Mouse (Mus musculus): ENCODE measurements around the gene Ndufa8. TPM values are rescaled to one million over a fixed set of nuclear protein-coding genes. Genes with fewer than 3 reads are reported as not detected.
A peak's percentile ranks its signal among the peaks of the same experiment; 100 is the strongest.

Ndufa8 gene
- polyA plus RNA-seq (2016; fragmentation: Nextera tagmentation; extraction: Ambion mirVana) = 161 and 169 TPM in 2 replicates

DNA sequence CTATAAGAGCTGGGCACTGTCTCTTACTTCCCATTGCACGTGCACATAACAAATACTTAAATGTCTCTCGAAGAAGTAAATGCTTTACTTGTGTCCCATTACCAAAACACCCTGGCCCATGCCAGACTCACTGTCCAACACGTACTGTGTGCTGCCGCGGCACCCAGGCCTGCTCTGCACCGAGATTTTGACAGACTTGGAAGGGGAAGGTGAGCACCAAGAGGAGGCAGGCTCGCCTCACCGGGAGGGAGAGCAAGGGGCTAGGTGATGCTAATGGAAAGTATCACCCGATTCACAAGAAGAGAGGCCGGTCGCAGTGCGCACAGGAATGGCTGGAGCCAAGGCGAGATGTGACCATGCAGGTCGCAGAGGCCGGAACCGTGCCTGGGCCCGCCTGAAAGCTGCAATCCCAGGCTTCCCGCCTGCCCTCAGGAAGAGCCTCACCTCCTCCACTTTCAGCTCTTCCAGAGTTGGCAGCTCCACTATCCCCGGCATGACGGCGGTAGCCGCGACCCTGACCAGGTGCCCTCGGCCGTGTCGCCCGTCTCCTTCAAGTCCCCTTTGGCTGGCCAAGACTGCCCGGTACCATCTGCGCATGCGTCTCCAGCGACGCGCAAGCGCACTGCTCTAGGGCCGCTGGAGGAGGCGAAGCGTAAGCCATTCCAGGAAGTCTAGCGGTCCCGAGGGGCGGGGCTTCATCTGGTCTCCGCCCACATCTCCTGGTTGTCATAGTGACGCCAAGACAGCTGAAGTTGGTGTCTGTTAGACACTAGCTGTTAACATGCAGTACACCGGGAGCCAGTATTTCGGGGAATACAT lies at the start of gene Ndufa8, which contains the start of gene Morn5:
Ndufa8 (minus strand) TSS at position 659 of the 819 bp plus-strand sequence.
Morn5 (plus strand) TSS at position 711 of the 819 bp plus-strand sequence.
- 1% methylated on average over 44 of the region's 44 CpGs for WGBS
- Histone ChIP-seq H3K27me3 (peaks cover 7% of the 10 kb centered on the region; the same call in 1 of the 2 replicates), H3K27ac (no peak within 1 kb of the TSS), H3K4me2 (peak within 1 kb of the TSS; percentile 83), H3K4me3 (replicated peaks) (peak within 1 kb of the TSS; percentile 80), H3K36me3 (replicated peaks) (peaks cover 3% of the 10 kb centered on the region), H3K9ac (peak within 1 kb of the TSS; percentile 72), H3K9me3 (no peaks in the 10 kb centered on the region), H3K4me1 (peaks cover 11% of the 10 kb centered on the region)
- peak; percentile 98 for ATAC-seq (ENCODE audit: low FRiP score)

DNA sequence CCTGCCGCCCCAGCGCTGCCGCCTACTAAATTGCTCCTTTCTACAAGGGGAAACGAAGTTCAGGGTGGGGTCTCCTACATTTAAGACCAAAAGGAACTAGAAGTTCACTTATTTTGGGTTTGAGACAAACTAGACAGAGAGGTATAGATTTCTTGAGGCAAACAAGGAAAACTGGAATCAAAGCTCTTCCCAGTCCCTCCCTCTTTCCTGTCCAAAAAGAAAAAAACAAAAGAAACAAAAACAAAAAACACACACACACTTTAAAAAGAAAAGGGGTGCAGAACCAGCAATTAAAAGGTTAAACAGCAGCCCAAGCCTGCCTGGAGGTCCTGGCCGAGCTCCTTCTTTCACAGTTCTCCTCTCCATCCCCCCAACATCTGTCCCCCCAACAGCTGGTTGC lies 48.8 kb upstream of the Ndufa8 start:
- ATAC-seq (ENCODE audit: low FRiP score) = no peak
- Histone ChIP-seq H3K9me3 (no peaks in the 10 kb centered on the region), H3K27me3 (peaks cover 100% of the 10 kb centered on the region), H3K9ac (no peak overlapping the region), H3K36me3 (replicated peaks) (no peaks in the 10 kb centered on the region), H3K4me2 (peak overlapping the region; percentile 67), H3K27ac (no peak overlapping the region), H3K4me1 (peaks cover 9% of the 10 kb centered on the region), H3K4me3 (replicated peaks) (0 out of 2 replicates have a peak overlapping the region, but pooled peaks have one; percentile 12)
- 2% methylated on average over 5 of the region's 5 CpGs for WGBS

DNA sequence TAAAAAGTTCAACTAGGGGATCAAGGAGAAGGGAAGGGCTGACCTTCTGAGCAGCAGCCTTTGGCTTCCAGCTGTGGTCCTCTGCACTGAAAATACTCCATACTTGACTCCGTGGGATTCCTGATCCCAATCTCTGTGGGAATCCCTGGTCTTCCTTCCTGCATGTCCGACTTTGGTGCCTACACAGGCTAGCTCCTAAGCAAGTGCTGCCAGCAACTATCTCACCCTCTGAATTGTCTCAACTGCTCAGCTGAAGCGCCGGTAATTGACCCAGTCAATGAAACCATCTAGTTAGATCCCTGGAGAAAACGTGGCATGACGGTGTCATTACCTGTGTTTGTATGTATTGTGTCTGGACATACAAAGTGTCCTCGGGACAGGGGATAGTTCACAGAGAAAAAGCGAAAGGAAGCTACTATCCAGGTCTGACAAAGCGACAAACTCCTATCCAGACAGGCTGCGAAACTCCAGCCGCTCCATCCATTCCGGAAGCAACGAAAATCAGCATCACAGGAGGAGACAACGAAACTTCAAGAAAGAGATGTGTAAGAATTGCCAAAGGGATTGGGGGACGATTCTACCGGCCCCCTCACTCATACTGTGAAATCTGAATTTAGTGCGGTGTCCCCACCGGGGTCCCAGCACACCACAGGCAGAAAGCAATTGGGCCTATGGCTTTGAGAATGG lies 48.1 kb upstream of the Ndufa8 start:
- Histone ChIP-seq H3K27me3 (peaks cover 100% of the 10 kb centered on the region), H3K27ac (no peak overlapping the region), H3K9me3 (no peaks in the 10 kb centered on the region), H3K4me2 (peak overlapping the region; percentile 67), H3K36me3 (replicated peaks) (no peaks in the 10 kb centered on the region), H3K4me3 (replicated peaks) (peak overlapping the region; percentile 7; the same call in 1 of the 2 replicates), H3K4me1 (peaks cover 1% of the 10 kb centered on the region), H3K9ac (no peak overlapping the region)
- no peak for ATAC-seq (ENCODE audit: low FRiP score)
- WGBS = 1% methylated on average over 18 of the region's 18 CpGs

DNA sequence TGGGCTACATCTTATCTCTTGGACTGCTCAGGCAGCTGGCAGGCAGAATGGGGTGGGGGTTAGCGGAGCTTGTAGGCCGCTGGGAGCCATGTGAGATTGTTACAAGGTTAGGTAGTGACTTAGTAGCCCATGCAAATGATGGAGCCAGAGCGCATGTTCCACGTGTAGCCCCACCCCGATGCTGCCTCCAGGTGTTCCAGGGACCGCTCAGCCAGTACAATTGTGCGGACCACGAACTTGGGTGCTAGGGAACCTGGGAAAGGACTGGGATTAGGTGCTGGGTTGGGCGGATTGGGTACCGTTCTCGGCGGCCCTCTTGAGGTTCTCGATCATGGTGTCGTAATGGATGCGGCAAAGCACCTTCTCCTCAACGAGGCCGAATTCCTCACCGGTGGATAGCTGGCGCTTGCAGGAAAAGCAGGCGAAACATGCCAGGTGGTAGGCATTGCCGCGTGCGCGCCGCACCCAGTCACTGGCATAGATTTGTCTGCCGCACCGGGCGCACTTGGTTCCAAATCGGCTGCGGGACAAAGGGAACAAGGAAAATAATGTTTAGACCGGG lies 44.8 kb upstream of the Ndufa8 start:
- Histone ChIP-seq H3K27me3 (peaks cover 100% of the 10 kb centered on the region), H3K9ac (no peak overlapping the region), H3K4me1 (peaks cover 15% of the 10 kb centered on the region), H3K4me2 (peak overlapping the region; percentile 29), H3K9me3 (no peaks in the 10 kb centered on the region), H3K36me3 (replicated peaks) (no peaks in the 10 kb centered on the region), H3K4me3 (replicated peaks) (peak overlapping the region; percentile 10; the same call in 1 of the 2 replicates), H3K27ac (no peak overlapping the region)
- ATAC-seq (ENCODE audit: low FRiP score) = no peak
- 2% methylated on average over 31 of the region's 31 CpGs for WGBS

DNA sequence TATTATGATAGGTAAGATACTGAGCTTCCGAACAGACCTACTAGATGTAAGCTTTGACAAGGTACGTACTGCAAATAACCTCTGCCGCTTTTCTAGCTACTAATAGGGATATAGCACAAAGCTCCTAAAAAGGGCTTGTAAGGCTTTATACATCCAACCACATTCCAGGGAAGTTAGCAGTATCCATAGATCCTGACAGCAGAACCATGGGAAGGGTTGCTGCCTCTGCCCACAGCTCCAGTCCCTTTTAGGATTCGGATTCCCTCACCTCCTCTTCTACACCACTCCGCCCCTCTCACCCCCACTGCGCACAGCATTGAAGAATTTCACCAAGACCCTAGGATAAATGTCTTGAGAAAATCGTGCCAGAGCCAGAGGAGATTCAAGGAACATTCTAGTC lies 44.1 kb upstream of the Ndufa8 start:
- Histone ChIP-seq H3K9ac (no peak overlapping the region), H3K27ac (no peak overlapping the region), H3K4me3 (replicated peaks) (no peak overlapping the region), H3K4me1 (peaks cover 15% of the 10 kb centered on the region), H3K9me3 (no peaks in the 10 kb centered on the region), H3K36me3 (replicated peaks) (no peaks in the 10 kb centered on the region), H3K4me2 (no peak overlapping the region), H3K27me3 (peaks cover 100% of the 10 kb centered on the region)
- ATAC-seq (ENCODE audit: low FRiP score) = no peak
- 20% methylated on average over 7 of the region's 7 CpGs for WGBS

DNA sequence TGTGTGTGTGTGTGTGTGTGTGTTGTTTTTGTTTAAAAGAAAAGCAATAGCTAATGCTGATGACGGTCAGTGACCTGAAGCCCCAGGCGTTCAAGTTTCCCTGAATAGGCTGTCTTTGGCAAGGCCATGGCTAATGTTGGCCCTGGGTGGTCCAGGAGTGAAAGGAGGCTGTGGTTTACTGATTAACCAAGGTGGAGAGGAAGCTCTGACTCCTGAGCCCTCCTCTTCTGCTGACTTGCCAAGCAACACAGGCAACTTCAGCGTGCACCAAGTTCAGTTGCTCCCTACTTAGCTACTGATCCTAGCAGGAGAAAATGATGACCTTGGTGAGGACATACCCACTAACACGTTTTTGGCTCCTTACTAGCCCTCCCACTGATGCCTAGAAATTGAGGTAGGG lies 43.5 kb upstream of the Ndufa8 start:
- H3K9me3 ChIP-seq = no peaks in the 10 kb centered on the region
- H3K27me3 ChIP-seq = peaks cover 99% of the 10 kb centered on the region
- H3K4me1 ChIP-seq = peaks cover 15% of the 10 kb centered on the region
- no peak overlapping the region for H3K4me3 ChIP-seq (replicated peaks)
- ATAC-seq (ENCODE audit: low FRiP score) = no peak
- H3K4me2 ChIP-seq = no peak overlapping the region
- H3K36me3 ChIP-seq (replicated peaks) = no peaks in the 10 kb centered on the region
- no peak overlapping the region for H3K27ac ChIP-seq
- no peak overlapping the region for H3K9ac ChIP-seq
- 4% methylated on average over 4 of the region's 4 CpGs for WGBS

DNA sequence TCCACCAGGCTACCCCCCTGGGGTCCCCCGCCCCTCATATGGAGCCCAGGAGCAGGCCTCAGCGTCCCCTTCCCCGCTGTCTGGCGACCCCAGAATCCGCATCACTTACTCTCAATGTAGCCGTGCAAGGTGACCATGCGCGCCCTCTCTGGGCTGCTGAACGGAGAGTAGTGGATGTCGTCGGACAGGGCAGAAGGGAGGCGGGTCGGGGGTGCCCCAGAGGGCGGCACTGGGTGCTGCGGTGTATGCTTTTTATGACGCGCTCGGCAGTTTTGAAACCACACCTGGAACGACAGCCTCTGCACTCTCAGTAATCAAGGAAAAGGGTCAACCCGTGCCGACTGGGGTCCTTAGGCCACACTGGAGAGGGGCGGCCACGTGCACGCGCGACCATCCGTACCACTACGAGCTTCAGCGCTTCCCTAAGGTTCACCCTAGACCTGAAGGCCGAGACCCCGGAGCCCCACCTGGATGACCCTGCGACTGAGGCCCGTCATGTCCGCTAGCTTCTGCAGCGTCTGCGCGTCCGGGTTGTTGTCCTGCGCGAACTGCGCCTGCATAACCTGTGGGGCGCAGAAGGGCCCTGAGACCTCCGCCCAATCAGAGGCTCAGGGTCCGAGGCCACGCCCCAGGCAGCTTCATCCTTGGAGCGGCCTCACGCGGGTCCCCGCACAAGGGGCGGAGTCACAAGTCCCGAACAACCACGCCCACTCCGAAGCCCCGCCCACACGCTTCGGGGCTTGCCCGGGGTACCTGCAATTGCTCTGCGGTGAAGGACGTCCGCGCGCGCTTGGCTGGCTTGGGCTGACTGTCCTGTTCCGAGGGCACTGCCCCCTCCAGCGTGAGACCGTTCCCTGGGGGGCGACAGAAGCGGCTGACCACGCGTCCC lies 41.9 kb upstream of the Ndufa8 start:
- H3K4me2 ChIP-seq = peak overlapping the region; percentile 70
- peaks cover 15% of the 10 kb centered on the region for H3K4me1 ChIP-seq
- no peaks in the 10 kb centered on the region for H3K9me3 ChIP-seq
- peak overlapping the region; percentile 45 for H3K4me3 ChIP-seq (replicated peaks)
- H3K27ac ChIP-seq = no peak overlapping the region
- H3K9ac ChIP-seq = peak overlapping the region; percentile 38; the same call in 1 of the 2 replicates
- ATAC-seq (ENCODE audit: low FRiP score) = peak; percentile 84
- H3K36me3 ChIP-seq (replicated peaks) = no peaks in the 10 kb centered on the region
- peaks cover 97% of the 10 kb centered on the region for H3K27me3 ChIP-seq
- under 1% methylated on average over 70 of the region's 70 CpGs for WGBS

DNA sequence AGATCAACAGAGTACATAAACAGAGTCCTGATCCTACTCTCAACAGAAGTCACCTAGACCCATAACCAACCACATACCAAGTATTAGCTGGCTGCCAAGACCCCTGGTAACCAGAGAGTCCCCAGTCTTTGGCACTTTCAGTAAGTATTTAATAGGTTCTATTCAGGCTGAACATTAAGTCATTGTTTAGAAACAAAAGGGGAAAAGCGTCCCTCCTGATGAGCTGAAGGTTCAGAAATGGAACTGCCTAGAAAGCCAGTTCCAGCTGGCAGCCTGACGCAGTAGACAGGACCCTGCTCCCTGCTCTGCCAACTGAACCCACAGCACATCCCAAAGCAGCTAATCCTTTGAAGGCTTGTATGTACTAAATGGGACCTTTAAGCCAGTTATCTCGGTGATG lies 40.0 kb upstream of the Ndufa8 start:
- ATAC-seq (ENCODE audit: low FRiP score) = no peak
- H3K9ac ChIP-seq = no peak overlapping the region
- no peaks in the 10 kb centered on the region for H3K36me3 ChIP-seq (replicated peaks)
- H3K27me3 ChIP-seq = peaks cover 79% of the 10 kb centered on the region
- H3K4me1 ChIP-seq = peaks cover 15% of the 10 kb centered on the region
- H3K4me2 ChIP-seq = no peak overlapping the region
- 26% methylated on average over 3 of the region's 3 CpGs for WGBS
- no peak overlapping the region for H3K4me3 ChIP-seq (replicated peaks)
- H3K27ac ChIP-seq = no peak overlapping the region
- H3K9me3 ChIP-seq = no peaks in the 10 kb centered on the region

DNA sequence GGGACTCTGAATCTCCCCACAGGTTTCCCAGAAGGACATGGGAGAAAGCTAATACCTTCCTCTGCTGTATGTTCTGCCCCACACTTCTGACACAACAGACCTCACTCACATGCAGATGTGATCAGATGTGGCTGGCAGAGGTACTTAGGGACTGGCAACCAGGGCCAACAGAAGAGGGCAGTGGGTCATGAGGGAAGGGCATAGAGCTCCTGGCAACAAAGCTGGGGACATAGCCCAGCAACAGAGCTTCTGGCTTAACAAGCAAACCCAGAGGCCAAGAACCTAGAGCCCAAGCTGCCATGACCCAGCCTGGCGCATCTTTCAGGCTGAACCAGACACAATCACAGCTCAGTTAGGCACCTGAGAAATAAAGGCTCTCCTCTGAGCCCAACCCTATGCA lies 35.8 kb upstream of the Ndufa8 start:
- WGBS = 87% methylated on average over 1 of the region's 1 CpGs
- no peaks in the 10 kb centered on the region for H3K9me3 ChIP-seq
- peaks cover 41% of the 10 kb centered on the region for H3K27me3 ChIP-seq
- no peak for ATAC-seq (ENCODE audit: low FRiP score)
- H3K36me3 ChIP-seq (replicated peaks) = no peaks in the 10 kb centered on the region
- no peak overlapping the region for H3K4me2 ChIP-seq
- H3K4me1 ChIP-seq = no peaks in the 10 kb centered on the region
- no peak overlapping the region for H3K9ac ChIP-seq
- no peak overlapping the region for H3K4me3 ChIP-seq (replicated peaks)
- H3K27ac ChIP-seq = no peak overlapping the region

DNA sequence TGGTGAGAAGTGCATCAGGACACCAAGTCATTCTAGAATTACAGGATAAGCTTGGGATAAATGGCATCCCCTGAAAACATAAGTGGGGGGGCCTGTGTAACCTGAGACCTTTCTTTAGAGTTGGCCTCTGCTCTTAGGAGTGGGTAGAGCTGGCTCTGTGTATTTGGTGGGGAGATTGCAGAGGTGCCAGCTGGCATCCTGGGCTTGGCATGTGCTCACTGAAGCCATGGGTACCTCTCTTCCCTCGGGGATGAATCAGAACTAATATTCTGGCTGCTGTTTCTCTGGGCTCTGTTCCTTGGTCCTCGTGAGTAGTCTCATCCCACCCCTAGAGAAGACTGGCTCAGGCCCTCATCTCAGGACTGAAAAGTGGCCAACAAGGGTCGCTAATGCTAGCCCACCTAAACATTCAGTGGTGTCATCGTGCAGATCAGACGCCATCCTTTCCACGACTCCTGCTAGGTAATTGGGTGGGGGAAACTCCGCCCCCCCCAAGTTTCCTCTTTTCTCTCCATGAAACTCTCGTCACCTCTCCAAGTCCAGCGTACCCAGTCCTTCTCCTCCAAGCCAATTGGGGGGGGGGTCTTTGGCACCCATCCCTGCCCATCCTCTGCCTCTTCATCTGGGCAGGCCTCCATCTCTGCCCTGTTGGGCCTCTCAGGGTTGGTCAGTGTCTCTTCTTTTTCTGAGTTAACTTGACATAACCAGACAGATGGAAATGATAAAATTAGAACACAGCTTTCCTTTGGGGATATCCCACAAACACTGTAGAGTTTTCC lies 33.8 kb upstream of the Ndufa8 start:
- Histone ChIP-seq H3K9me3 (no peaks in the 10 kb centered on the region), H3K4me3 (replicated peaks) (no peak overlapping the region), H3K36me3 (replicated peaks) (no peaks in the 10 kb centered on the region), H3K4me2 (no peak overlapping the region), H3K27me3 (peaks cover 27% of the 10 kb centered on the region), H3K9ac (no peak overlapping the region), H3K4me1 (0 out of 2 replicates have a peak, but pooled peaks cover under 1% of the 10 kb centered on the region), H3K27ac (no peak overlapping the region)
- 82% methylated on average over 9 of the region's 9 CpGs for WGBS
- no peak for ATAC-seq (ENCODE audit: low FRiP score)

DNA sequence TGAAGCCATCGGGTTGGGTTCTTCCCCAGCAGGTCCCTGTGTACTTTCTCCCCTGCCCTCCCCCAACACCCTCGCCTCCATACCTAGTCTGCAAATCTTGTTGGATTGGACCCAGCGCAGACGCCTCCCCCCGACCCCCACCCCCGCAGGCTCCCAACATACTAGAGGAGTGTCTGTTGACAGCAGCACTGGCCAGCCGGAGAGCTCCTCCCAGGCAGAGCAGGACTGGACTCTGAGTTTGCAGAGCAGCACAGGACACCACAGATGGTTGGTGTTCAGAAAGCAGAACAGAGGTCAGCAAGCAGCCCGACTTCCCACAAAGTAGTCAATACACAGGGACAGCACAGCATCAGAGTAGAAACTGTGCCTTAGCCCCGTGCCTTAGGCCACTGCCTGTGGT lies 32.2 kb upstream of the Ndufa8 start:
- Histone ChIP-seq H3K9ac (no peak overlapping the region), H3K4me3 (replicated peaks) (no peak overlapping the region), H3K36me3 (replicated peaks) (no peaks in the 10 kb centered on the region), H3K27ac (0 out of 2 replicates have a peak overlapping the region, but pooled peaks have one; percentile 25), H3K27me3 (peaks cover 14% of the 10 kb centered on the region; the same call in 1 of the 2 replicates), H3K4me2 (no peak overlapping the region), H3K4me1 (peaks cover 13% of the 10 kb centered on the region), H3K9me3 (no peaks in the 10 kb centered on the region)
- 33% methylated on average over 9 of the region's 9 CpGs for WGBS
- ATAC-seq (ENCODE audit: low FRiP score) = no peak

All from forebrain, embryonic 12.5 days (tissue).